Mouse (Mus musculus): ENCODE measurements around the gene Osgepl1. TPM values are rescaled to one million over a fixed set of nuclear protein-coding genes. Genes with fewer than 3 reads are reported as not detected.
A peak's percentile ranks its signal among the peaks of the same experiment; 100 is the strongest.
"Not testable (repeated sequence)": the region's sequence is repeated elsewhere in the genome, so short reads cannot be mapped to it uniquely, and the experiment has no call there.

Gene Osgepl1
- polyA plus RNA-seq (2015; fragmentation: Nextera tagmentation; extraction: Ambion mirVana), result 16.8 and 17.6 TPM in 2 replicates

- 3% methylated on average over 27 of the region's 27 CpGs for WGBS
- peak within 1 kb of the TSS; percentile 78 for H3K4me3 ChIP-seq
- peak within 1 kb of the TSS; percentile 70 for H3K4me2 ChIP-seq
- peaks cover 7% of the 10 kb centered on the region; the same call in 1 of the 2 replicates for H3K36me3 ChIP-seq (replicated peaks)
- H3K27ac ChIP-seq, result peak within 1 kb of the TSS; percentile 87
- peak within 1 kb of the TSS; percentile 79 for H3K9ac ChIP-seq
- ATAC-seq (replicated peaks), result peak; percentile 99
- no peaks in the 10 kb centered on the region for H3K9me3 ChIP-seq
- H3K4me1 ChIP-seq, result peaks cover 11% of the 10 kb centered on the region
- H3K27me3 ChIP-seq (replicated peaks), result no peaks in the 10 kb centered on the region
Measured at GRCm38 (mm10) chr1:53312989-53313967, at the start of gene Osgepl1. Osgepl1 (plus strand) TSS chr1:53313624.

- not testable (repeated sequence) for H3K27me3 ChIP-seq (replicated peaks); H3K9me3 ChIP-seq; H3K4me3 ChIP-seq; H3K4me1 ChIP-seq; H3K27ac ChIP-seq; H3K36me3 ChIP-seq (replicated peaks); H3K4me2 ChIP-seq; ATAC-seq (replicated peaks); H3K9ac ChIP-seq
Measured at GRCm38 (mm10) chr1:53264958-53265612, 48.3 kb upstream of the Osgepl1 start.

GRCm38 (mm10) chr1:53269901-53270300, 43.5 kb upstream of the Osgepl1 start:
- Histone ChIP-seq H3K9ac (no peak overlapping the region), H3K27ac (no peak overlapping the region), H3K36me3 (replicated peaks) (no peaks in the 10 kb centered on the region), H3K4me1 (no peaks in the 10 kb centered on the region), H3K9me3 (no peaks in the 10 kb centered on the region), H3K4me3 (no peak overlapping the region), H3K27me3 (replicated peaks) (no peaks in the 10 kb centered on the region), H3K4me2 (no peak overlapping the region)
- no peak for ATAC-seq (replicated peaks)
- WGBS, result 90% methylated on average over 3 of the region's 3 CpGs

GRCm38 (mm10) chr1:53272646-53273045, 40.8 kb upstream of the Osgepl1 start:
- peak; percentile 80 for ATAC-seq (replicated peaks)
- Histone ChIP-seq H3K9ac (no peak overlapping the region), H3K4me2 (no peak overlapping the region)

GRCm38 (mm10) chr1:53291197-53291596, 22.2 kb upstream of the Osgepl1 start:
- Histone ChIP-seq H3K4me2 (no peak overlapping the region), H3K9ac (no peak overlapping the region), H3K4me1 (peaks cover 3% of the 10 kb centered on the region; the same call in 1 of the 2 replicates), H3K27ac (no peak overlapping the region), H3K27me3 (replicated peaks) (no peaks in the 10 kb centered on the region), H3K36me3 (replicated peaks) (no peaks in the 10 kb centered on the region), H3K4me3 (no peak overlapping the region), H3K9me3 (no peaks in the 10 kb centered on the region)
- ATAC-seq (replicated peaks), result no peak
- WGBS, result 85% methylated on average over 3 of the region's 3 CpGs

More at GRCm38 (mm10) chr1:53272646-53273045, 40.8 kb upstream of the Osgepl1 start:
- Histone ChIP-seq H3K27me3 (replicated peaks) (no peaks in the 10 kb centered on the region), H3K9me3 (no peaks in the 10 kb centered on the region), H3K27ac (no peak overlapping the region), H3K36me3 (replicated peaks) (no peaks in the 10 kb centered on the region), H3K4me1 (no peaks in the 10 kb centered on the region), H3K4me3 (no peak overlapping the region)

- peak within 1 kb of the TSS; percentile 86 for H3K27ac ChIP-seq
- no peaks in the 10 kb centered on the region for H3K27me3 ChIP-seq (replicated peaks)
- no peaks in the 10 kb centered on the region for H3K9me3 ChIP-seq
- 0 out of 2 replicates have a peak, but pooled peaks cover 2% of the 10 kb centered on the region for H3K36me3 ChIP-seq (replicated peaks)
- peak; percentile 100 for ATAC-seq (replicated peaks)
- peak within 1 kb of the TSS; percentile 77 for H3K4me3 ChIP-seq
- H3K4me1 ChIP-seq, result peaks cover 11% of the 10 kb centered on the region
- H3K9ac ChIP-seq, result peak within 1 kb of the TSS; percentile 58
- H3K4me2 ChIP-seq, result peak within 1 kb of the TSS; percentile 66
- WGBS, result under 1% methylated on average over 66 of the region's 66 CpGs
Measured at GRCm38 (mm10) chr1:53296581-53297383, 16.6 kb upstream of the Osgepl1 start, which contains the start of the genes Pms1, Ormdl1 and Gm28778. Pms1 (minus strand) TSS chr1:53297018. Ormdl1 (plus strand) TSS chr1:53297095. Gm28778 (plus strand) TSS chr1:53297111.

GRCm38 (mm10) chr1:53300506-53300905, 12.9 kb upstream of the Osgepl1 start:
- H3K4me2 ChIP-seq, result no peak overlapping the region
- no peaks in the 10 kb centered on the region for H3K27me3 ChIP-seq (replicated peaks)
- WGBS, result 89% methylated on average over 4 of the region's 4 CpGs

GRCm38 (mm10) chr1:53321662-53322344, 8.4 kb downstream of the Osgepl1 start:
- Histone ChIP-seq H3K4me3 (no peak overlapping the region), H3K4me1 (no peaks in the 10 kb centered on the region), H3K4me2 (no peak overlapping the region), H3K27ac (no peak overlapping the region), H3K9me3 (no peaks in the 10 kb centered on the region), H3K36me3 (replicated peaks) (peaks cover 12% of the 10 kb centered on the region; the same call in 1 of the 2 replicates), H3K27me3 (replicated peaks) (no peaks in the 10 kb centered on the region), H3K9ac (no peak overlapping the region)
- 97% methylated on average over 4 of the region's 4 CpGs for WGBS
- no peak for ATAC-seq (replicated peaks)

More at GRCm38 (mm10) chr1:53300506-53300905, 12.9 kb upstream of the Osgepl1 start:
- Histone ChIP-seq H3K9ac (no peak overlapping the region), H3K36me3 (replicated peaks) (0 out of 2 replicates have a peak, but pooled peaks cover 2% of the 10 kb centered on the region), H3K4me3 (no peak overlapping the region), H3K9me3 (no peaks in the 10 kb centered on the region), H3K4me1 (peaks cover 11% of the 10 kb centered on the region), H3K27ac (no peak overlapping the region)
- no peak for ATAC-seq (replicated peaks)

- no peak overlapping the region for H3K4me2 ChIP-seq
- no peak overlapping the region for H3K27ac ChIP-seq
- no peaks in the 10 kb centered on the region for H3K9me3 ChIP-seq
- no peaks in the 10 kb centered on the region for H3K27me3 ChIP-seq (replicated peaks)
- no peak overlapping the region for H3K4me3 ChIP-seq
- WGBS, result 92% methylated on average over 5 of the region's 5 CpGs
- 0 out of 2 replicates have a peak, but pooled peaks cover 7% of the 10 kb centered on the region for H3K36me3 ChIP-seq (replicated peaks)
- ATAC-seq (replicated peaks), result no peak
- no peaks in the 10 kb centered on the region for H3K4me1 ChIP-seq
- no peak overlapping the region for H3K9ac ChIP-seq
Measured at GRCm38 (mm10) chr1:53323254-53323653, 9.8 kb downstream of the Osgepl1 start.

GRCm38 (mm10) chr1:53324277-53324676, 10.9 kb downstream of the Osgepl1 start:
- Histone ChIP-seq H3K4me3 (no peak overlapping the region), H3K4me2 (no peak overlapping the region), H3K9ac (no peak overlapping the region), H3K27ac (no peak overlapping the region), H3K27me3 (replicated peaks) (no peaks in the 10 kb centered on the region), H3K36me3 (replicated peaks) (0 out of 2 replicates have a peak, but pooled peaks cover 5% of the 10 kb centered on the region), H3K4me1 (no peaks in the 10 kb centered on the region), H3K9me3 (no peaks in the 10 kb centered on the region)
- 98% methylated on average over 1 of the region's 1 CpGs for WGBS
- no peak for ATAC-seq (replicated peaks)

GRCm38 (mm10) chr1:53324827-53325494, 11.5 kb downstream of the Osgepl1 start:
- H3K27ac ChIP-seq, result no peak overlapping the region
- H3K27me3 ChIP-seq (replicated peaks), result no peaks in the 10 kb centered on the region
- H3K9ac ChIP-seq, result no peak overlapping the region
- H3K4me3 ChIP-seq, result no peak overlapping the region
- no peaks in the 10 kb centered on the region for H3K9me3 ChIP-seq
- H3K36me3 ChIP-seq (replicated peaks), result 0 out of 2 replicates have a peak, but pooled peaks cover 5% of the 10 kb centered on the region
- no peaks in the 10 kb centered on the region for H3K4me1 ChIP-seq
- 95% methylated on average over 5 of the region's 5 CpGs for WGBS
- H3K4me2 ChIP-seq, result no peak overlapping the region
- no peak for ATAC-seq (replicated peaks)

Data from midbrain, embryonic 15.5 days (tissue).